Mouse (Mus musculus) lung, postnatal 0 days (tissue): Measurements from ENCODE around the gene Ddn. TPM values are rescaled to one million over a fixed set of nuclear protein-coding genes. Genes with fewer than 3 reads are reported as not detected.

ENCODE experiments used
- ATAC-seq: fragments of 200-750 bp; cut with Nextera tagmentation; 2 replicates; pipeline ENCODE4 v1.8.0; 2017; ENCODE audit warnings: moderate library complexity
- DNase-seq: peaks from one replicate; pipeline ENCODE4 v3.0.0-alpha.2; 2016; ENCODE audit warnings: low spot score
- H3K27ac ChIP-seq: fragments of 300-500 bp; sonication (generic); 2 replicates; pipeline ENCODE4 v1.5.1; 2014; ENCODE audit warnings: antibody characterized with exemption, mild to moderate bottlenecking, low read length, mixed read lengths
- H3K27me3 ChIP-seq: fragments of 300-500 bp; sonication (generic); replicated peaks from 2 replicates; pipeline ENCODE4 v1.6.1; 2014; ENCODE audit warnings: low read length, mixed read lengths; ENCODE audit not compliant: insufficient read depth
- H3K36me3 ChIP-seq: fragments of 300-500 bp; sonication (generic); 2 replicates; pipeline ENCODE4 v1.6.1; 2014; ENCODE audit warnings: low read length, mixed read lengths; ENCODE audit not compliant: insufficient read depth
- H3K4me1 ChIP-seq: fragments of 300-500 bp; sonication (generic); 2 replicates; pipeline ENCODE4 v1.6.1; 2014; ENCODE audit warnings: antibody characterized with exemption, low read depth, low read length, mixed read lengths; ENCODE audit not compliant: insufficient read depth
- H3K4me2 ChIP-seq: fragments of 300-500 bp; sonication (generic); replicated peaks from 2 replicates; pipeline ENCODE4 v1.6.1; 2014; ENCODE audit warnings: low read depth, mild to moderate bottlenecking, low read length, moderate library complexity, mixed read lengths
- H3K4me3 ChIP-seq: fragments of 300-500 bp; sonication (generic); 2 replicates; pipeline ENCODE4 v1.5.1; 2014; ENCODE audit warnings: low read depth, low read length
- H3K9ac ChIP-seq: fragments of 300-500 bp; sonication (generic); replicated peaks from 2 replicates; pipeline ENCODE4 v1.6.1; 2014; ENCODE audit warnings: low read depth, mild to moderate bottlenecking
- H3K9me3 ChIP-seq: fragments of 300-500 bp; sonication (generic); 2 replicates; pipeline ENCODE4 v1.6.1; 2016; ENCODE audit warnings: low read length, mixed read lengths
- CTCF ChIP-seq: IDR thresholded peaks from 2 replicates; pipeline ENCODE4 v1.5.1; 2016; ENCODE audit warnings: antibody characterized with exemption, mild to moderate bottlenecking
- EP300 ChIP-seq: IDR thresholded peaks from 2 replicates; pipeline ENCODE4 v1.6.1; 2016; ENCODE audit warnings: antibody characterized with exemption, mild to moderate bottlenecking, control low read depth
- WGBS: fragments of 180-500 bp; shearing (Covaris S2); extraction: QIAGEN DNeasy Blood & Tissue Kit; methylation state at CpG from one replicate; pipeline ENCODE4 v1.1.7; 2014; 5-methylcytosine and 5-hydroxymethylcytosine counted together
- polyA plus RNA-seq: library from polyadenylated mRNA; unstranded; fragments of >200 nt; fragmentation: Nextera tagmentation; extraction: Ambion mirVana; gene quantifications from 2 replicates; pipeline ENCODE4 v1.2.1, GENCODE M21; 2015

Gene Ddn
- polyA plus RNA-seq, 1 experiment from 2014 or later = 0.04 TPM

GRCm38 (mm10) chr15:98839671-98840585 is 30.6 kb upstream of the Ddn start:
- no peaks in the 10 kb centered on the region for H3K4me1 ChIP-seq
- H3K4me2 ChIP-seq = no peak overlapping the region
- H3K27ac ChIP-seq = no peak overlapping the region
- no peak overlapping the region for H3K9ac ChIP-seq
- H3K9me3 ChIP-seq = no peaks in the 10 kb centered on the region
- no peak for TF ChIP-seq CTCF
- TF ChIP-seq EP300 = no peak
- 90% methylated on average over 30 of the region's 30 CpGs for WGBS
- DNase-seq (no peak), ATAC-seq (no peak)
- no peak overlapping the region for H3K4me3 ChIP-seq
- H3K36me3 ChIP-seq = peaks cover 81% of the 10 kb centered on the region
- H3K27me3 ChIP-seq = no peaks in the 10 kb centered on the region

GRCm38 (mm10) chr15:98839161-98839560 is 29.9 kb upstream of the Ddn start:
- no peak for TF ChIP-seq CTCF
- TF ChIP-seq EP300 = no peak
- Histone ChIP-seq H3K4me1 (no peaks in the 10 kb centered on the region), H3K36me3 (peaks cover 81% of the 10 kb centered on the region), H3K4me3 (no peak overlapping the region), H3K9me3 (no peaks in the 10 kb centered on the region), H3K27me3 (no peaks in the 10 kb centered on the region), H3K4me2 (no peak overlapping the region), H3K27ac (no peak overlapping the region), H3K9ac (no peak overlapping the region)
- DNase-seq = no peak
- 93% methylated on average over 14 of the region's 14 CpGs for WGBS
- ATAC-seq = no peak

GRCm38 (mm10) chr15:98837743-98838103 is 28.4 kb upstream of the Ddn start:
- WGBS = 73% methylated on average over 4 of the region's 4 CpGs
- Histone ChIP-seq H3K4me3 (no peak overlapping the region), H3K27ac (no peak overlapping the region), H3K36me3 (peaks cover 75% of the 10 kb centered on the region), H3K4me2 (no peak overlapping the region), H3K27me3 (no peaks in the 10 kb centered on the region), H3K4me1 (no peaks in the 10 kb centered on the region), H3K9me3 (no peaks in the 10 kb centered on the region), H3K9ac (no peak overlapping the region)
- DNase-seq (no peak), ATAC-seq (no peak)
- TF ChIP-seq EP300 (no peak), CTCF (no peak)

GRCm38 (mm10) chr15:98837006-98837742 is 27.9 kb upstream of the Ddn start:
- no peak for ATAC-seq
- no peaks in the 10 kb centered on the region for H3K4me1 ChIP-seq
- WGBS = 88% methylated on average over 21 of the region's 21 CpGs
- no peak overlapping the region for H3K4me2 ChIP-seq
- no peak for DNase-seq
- peaks cover 74% of the 10 kb centered on the region for H3K36me3 ChIP-seq
- no peak for TF ChIP-seq CTCF
- TF ChIP-seq EP300 = no peak
- H3K27ac ChIP-seq = no peak overlapping the region
- no peak overlapping the region for H3K9ac ChIP-seq
- no peaks in the 10 kb centered on the region for H3K27me3 ChIP-seq
- no peak overlapping the region for H3K4me3 ChIP-seq
- H3K9me3 ChIP-seq = no peaks in the 10 kb centered on the region

DNA sequence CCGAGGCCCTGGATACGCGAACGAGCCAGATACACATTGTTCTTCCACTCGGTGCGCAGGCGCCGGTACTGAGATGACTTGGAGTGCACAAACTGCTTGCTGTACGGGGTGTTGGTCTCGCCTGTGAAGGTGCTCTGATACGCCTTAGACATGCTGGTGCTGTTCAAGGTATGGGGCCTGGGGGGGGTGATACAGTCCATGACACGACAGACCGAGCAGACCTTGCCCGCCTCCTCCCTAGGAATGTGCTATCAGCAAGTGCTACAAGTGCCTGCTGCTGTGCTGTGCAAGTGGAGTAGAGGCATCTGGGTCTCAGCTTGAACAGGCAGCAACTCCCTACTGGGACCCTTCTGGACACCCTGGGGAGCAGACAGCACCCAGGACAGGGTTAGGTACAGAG is 26.0 kb upstream of the Ddn start:
- ATAC-seq = no peak
- Histone ChIP-seq H3K4me3 (no peak overlapping the region), H3K4me2 (no peak overlapping the region), H3K27ac (no peak overlapping the region), H3K9me3 (no peaks in the 10 kb centered on the region), H3K27me3 (no peaks in the 10 kb centered on the region), H3K9ac (no peak overlapping the region), H3K4me1 (no peaks in the 10 kb centered on the region), H3K36me3 (peaks cover 57% of the 10 kb centered on the region)
- WGBS = 93% methylated on average over 14 of the region's 14 CpGs
- no peak for DNase-seq
- TF ChIP-seq EP300 (no peak), CTCF (no peak)

DNA sequence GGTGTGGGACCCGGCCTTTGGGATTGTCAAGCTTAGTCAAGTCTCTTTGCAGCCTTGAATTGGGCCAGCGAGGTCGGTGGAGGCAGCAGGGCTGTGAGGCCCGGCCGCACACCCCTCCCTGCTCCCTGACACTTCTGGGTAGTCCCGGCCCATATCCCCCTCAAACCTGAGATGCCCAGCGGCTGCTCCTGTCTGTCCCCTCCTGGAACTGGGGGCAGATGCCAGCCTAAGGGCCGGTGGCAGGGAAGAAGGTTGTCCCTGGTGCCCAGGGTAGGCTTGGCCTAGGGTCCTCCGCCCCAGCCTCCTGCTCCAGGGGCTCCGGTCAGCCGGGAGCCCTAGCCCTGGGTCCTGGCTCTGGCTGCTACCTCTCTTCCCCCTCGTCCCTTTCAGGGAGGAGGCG is 24.8 kb upstream of the Ddn start:
- DNase-seq = no peak
- 0 out of 2 replicates have a peak, but pooled peaks cover 6% of the 10 kb centered on the region for H3K4me1 ChIP-seq

More for the DNA sequence above, 24.8 kb upstream of the Ddn start:
- 92% methylated on average over 11 of the region's 13 CpGs for WGBS
- TF ChIP-seq EP300 (no peak), CTCF (no peak)
- Histone ChIP-seq H3K27ac (no peak overlapping the region), H3K4me2 (no peak overlapping the region), H3K4me3 (no peak overlapping the region), H3K9me3 (no peaks in the 10 kb centered on the region), H3K27me3 (no peaks in the 10 kb centered on the region), H3K36me3 (peaks cover 45% of the 10 kb centered on the region), H3K9ac (no peak overlapping the region)
- no peak for ATAC-seq
